Mouse (Mus musculus) CD4-positive, CD25-positive, alpha-beta regulatory T cell, adult 4 months (primary cell): ENCODE data around the gene Uchl1. TPM values are rescaled to one million over a fixed set of nuclear protein-coding genes. Genes with fewer than 3 reads are reported as not detected.

ENCODE experiments used
- ATAC-seq: one replicate; pipeline ENCODE4 v1.8.0; 2017
- polyA plus RNA-seq, 2 experiments: library from polyadenylated mRNA; unstranded; fragments of 100-300 nt; shearing (Covaris generic); gene quantifications; one replicate each; pipeline ENCODE4 v1.2.1; 2017

Gene Uchl1
- polyA plus RNA-seq, result not detected

DNA sequence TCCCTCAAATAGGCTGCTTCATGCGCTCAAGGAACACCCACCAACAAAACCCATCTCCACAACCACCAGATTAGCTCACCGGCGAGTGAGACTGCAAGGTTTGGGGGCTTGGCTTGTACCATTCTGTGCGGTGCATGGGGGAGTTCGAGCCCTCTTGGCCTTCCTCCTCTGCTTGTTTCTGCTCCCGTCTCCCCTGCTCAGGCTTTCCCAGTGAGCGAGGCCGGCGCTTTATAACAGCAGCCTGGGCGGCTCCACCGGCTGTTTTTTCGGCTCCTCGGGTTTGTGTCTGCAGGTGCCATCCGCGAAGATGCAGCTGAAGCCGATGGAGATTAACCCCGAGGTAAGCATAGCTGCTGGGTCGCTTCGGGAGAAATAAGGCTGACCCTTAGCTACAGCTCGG is at the start of gene Uchl1:
TSS of gene Uchl1 (plus strand) at position 109 of the 400 bp plus-strand sequence.
- no peak for ATAC-seq

DNA sequence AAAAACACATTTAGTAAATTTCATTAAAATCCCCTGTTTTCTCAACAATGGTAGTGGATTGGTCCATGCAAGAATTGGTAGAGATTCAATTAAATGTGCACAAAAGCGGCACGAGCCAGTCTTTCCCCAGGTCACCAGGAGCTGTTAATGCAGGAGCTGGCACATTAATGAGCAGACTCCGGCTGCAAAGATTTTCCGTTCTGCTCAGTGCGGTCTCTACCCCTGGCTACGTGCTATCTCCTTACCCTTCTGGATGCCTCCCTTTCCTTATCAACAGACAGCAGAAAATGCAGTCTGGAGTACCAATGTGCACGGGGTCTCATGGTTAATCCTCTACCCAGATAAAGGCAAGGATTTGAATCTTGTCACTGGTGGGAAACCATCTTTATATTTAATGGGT is 48.1 kb upstream of the Uchl1 start:
- no peak for ATAC-seq

DNA sequence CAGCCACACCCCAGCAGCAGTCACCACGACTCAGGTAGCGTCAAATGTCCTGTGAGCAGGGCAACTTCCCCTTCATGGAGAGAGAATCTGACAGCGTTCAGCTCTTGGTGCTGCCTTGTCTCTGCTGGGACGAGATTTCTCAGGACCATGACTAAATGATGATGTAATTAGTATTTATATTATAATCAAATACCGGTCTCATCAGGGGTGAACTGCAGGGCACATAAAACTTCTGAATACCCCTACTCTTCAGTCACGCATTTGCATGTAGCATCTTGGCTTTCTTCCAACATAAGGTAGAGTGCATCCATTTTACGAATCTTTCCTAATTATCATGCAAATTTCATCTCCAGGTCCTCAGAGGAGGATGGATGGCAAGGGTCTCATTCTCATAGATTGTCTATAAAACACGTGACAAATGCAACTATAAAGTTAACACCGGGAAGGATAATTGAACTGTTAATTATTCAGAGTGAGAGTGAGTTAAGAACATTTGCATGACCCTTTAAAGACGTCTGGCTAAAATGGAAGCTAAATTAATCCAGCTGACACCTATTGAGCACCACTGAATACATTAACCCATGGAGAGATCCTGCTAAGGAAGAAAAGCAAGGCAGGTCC is 40.3 kb upstream of the Uchl1 start:
- no peak for ATAC-seq

DNA sequence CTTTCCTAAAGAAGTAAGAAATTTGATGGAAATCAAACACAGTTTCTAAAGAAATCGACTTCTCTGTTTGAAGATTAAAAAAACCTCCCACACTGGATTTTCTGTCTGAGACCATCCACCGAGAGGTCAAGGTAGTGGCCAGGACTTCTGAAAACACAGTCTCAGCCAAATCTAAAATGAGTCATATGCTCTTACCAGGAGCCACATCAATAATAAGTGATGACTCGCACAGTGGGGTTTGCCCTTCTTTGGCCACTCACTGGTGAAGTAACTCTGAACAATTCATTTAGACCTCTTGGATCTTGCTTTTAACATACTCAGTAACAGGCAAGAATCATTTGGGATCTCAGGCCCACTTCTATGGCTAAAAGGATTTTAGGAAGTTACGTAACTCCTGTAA is 33.7 kb upstream of the Uchl1 start:
- ATAC-seq, result no peak

DNA sequence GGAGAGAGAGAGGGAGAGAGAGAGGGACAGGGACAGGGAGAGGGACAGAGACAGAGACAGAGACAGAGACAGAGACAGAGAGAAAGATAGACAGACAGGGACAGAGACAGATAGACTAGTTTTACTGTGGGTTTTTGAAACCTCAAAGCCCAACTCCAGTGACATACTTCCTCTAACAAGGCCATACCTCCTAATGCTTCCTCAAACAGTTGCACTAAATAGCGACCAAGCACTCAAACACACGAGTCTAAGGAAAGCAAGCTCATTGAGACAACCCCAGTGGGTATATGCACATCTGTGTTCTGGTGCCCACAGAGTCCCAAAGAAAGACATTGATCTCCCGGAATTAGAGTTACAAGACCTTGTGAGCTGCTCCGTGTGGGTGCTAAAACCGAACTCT is 32.6 kb upstream of the Uchl1 start:
- ATAC-seq, result no peak

DNA sequence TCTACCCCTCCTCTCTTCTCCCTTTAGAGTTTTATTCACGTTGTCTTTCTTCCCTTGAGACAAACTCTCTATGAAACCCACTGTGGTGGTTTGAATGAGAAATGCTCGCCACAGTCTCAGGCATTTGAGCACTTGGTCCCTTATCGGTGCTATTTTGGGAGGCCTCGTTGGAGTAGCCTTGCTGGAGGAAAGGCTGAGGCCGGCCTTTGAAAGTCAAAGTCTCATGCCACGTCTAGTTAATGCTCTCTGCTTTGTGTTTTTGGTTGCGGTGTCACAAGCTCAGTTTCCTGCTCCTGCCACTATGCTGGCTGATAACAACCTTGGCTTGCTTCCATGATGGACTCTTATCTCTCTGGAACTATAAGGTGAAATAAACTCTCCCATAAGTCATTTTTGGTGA is 28.4 kb upstream of the Uchl1 start:
- ATAC-seq, result no peak

DNA sequence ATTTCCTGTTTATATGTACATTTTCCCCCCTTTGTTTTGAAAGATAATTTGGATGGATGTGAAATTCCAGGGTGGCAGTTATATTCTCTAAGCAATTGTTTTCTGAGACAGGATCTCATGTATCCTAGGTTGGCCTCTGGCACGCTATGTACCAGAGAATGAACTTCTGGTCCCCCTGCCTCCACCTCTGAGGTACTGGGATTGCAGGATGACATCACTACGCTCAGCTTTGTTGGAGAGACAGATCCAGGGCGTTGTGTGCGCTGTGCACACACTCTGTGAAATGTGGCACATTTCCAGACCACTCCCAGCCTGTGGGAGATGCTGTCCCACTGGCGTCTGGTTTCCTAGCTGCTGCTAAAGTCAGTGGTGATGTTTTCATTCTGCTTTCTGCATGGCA is 21.7 kb upstream of the Uchl1 start:
- ATAC-seq, result no peak

DNA sequence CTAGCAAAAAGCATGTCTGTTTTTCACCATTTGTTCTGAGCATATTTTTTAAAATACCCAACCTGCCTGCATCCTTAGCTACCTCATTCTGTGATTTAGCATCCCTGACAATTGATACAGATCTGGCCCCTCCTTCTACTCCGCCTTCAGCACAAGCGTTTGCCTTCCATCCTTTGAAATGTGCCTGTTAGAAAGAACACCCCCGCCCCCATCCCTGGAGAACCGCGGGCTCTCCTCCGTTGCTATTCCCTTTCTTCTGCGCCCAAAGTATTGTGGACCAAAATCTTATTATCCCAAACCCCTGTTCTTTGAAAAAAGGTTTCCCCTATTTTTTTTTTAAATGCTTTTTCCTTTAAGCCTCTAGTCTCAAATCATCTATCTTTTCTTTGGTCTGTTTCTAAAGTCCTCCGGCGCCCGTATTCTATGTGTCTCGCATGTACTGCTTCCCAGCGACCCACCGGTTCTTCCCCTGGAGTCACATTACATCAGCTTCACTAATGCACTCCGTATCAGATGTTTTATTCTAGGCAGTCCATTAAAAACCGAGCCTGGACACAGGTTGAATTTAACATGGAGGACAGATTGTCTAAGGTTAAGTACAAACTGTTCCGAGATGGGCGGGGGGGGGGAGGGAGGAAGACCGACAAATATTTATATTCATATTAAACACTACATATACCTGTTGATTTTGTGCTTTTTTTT is 551 bp upstream of the Uchl1 start:
- ATAC-seq, result no peak

DNA sequence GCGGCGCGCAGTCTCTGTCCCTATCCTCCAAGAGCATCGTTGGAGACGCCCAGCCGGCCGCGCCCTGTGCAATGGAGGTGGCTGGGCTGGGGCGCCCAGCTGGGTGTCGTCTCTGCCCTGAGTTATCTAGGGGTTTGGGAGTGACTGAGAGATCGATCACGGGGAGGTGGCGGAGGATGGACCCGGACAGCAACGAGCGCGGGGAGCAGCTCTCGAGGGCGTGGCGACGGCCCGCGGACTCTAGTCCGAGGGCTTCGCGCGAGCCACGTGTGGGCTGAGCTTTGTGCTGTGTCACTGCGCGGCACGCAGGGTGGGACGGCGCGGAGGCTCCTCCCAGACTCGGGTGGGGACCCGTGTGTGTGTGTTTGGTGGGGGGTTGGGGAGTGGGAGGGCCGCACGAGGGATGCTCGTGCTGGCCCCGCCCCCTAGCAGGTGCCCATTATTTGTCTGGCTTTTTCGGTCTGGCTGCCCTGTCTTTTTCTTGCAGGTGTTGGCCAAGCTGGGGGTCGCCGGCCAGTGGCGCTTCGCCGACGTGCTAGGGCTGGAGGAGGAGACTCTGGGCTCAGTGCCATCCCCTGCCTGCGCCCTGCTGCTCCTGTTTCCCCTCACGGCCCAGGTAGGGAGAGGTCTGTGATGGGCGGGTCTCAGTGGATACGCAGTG is 696 bp downstream of the Uchl1 start:
- no peak for ATAC-seq

DNA sequence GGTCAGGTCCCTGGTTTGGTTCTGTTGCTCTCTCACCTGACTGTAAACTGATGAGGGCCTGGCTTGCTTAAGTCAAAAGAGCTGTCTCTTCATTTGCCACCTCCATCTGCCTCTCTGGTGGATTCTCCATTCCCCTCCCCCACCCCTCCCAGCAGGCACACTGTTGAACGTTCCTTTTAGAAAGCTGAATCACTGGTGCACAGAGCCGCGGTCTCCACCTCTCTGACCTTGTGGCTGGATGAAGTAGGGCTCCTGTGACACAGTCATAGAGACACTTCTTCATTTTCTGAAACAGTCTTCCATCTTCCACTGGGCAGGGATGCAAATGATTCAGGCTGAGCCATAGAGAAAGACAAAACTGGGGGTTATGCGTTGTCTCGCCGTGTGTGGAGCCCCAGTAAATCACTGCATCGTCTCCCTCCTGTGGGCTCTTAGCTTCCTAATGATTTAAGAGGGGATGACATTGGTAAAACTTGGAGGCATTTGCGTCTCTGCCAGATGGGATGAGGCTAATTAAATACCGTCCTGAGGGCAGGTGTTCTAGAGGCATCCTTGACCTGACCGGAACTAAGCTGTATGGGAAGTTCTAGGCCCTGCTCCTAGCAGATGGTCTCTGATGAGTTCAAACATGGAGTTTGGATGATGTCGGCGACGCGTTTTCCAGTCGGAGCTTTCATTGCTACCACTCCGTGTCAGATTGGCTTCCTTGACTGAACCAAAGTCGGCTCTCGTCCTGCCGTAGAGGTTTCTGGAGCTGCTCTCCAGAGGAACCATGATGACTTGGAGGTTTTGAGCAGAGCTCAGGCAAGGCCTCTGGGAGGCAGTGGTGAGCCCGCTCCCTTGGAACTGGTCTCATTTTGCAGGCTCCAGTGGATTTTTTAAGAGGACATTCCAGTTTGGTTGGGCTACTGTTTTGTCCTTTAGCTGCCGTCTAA is 1.8 kb downstream of the Uchl1 start:
- ATAC-seq, result no peak

DNA sequence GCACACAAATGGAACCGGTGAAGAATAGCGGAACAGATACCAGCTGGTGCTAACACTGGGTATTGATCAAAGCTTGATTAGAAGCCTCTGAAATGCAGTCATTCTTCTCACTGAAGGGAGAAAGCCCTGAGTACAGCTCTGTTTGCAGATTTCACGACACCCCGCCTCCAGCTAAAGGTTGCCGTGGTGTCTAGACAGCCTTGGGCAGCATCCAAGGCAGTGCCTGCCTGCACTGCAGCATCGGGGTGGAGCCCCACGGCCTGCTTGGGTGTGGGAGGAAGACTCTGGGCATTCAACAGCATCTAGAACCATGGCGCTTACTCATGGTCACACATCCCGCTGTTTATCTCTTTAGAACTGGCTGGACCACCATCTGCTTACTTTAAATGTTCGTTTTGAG is 3.3 kb downstream of the Uchl1 start:
- no peak for ATAC-seq

DNA sequence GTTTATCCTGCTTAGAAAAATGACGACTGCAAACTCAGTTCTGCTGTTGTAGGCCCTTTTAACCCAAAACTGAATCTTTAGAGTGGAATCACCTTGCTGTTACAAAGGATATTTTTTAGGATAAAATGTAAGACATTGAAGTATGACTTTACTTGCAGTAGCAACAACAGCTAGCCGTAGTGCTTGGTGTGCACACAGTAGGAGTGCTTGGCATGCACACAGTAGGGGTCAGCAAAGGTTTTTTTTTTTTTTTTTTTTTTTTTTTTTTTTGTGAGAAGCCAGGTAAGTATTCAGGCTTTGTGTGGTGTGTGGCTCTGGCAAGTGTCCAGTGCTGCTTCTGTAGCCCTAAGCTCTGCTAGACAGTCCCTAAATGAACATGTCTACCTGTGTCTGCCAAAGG is 10.0 kb downstream of the Uchl1 start:
- ATAC-seq, result no peak

DNA sequence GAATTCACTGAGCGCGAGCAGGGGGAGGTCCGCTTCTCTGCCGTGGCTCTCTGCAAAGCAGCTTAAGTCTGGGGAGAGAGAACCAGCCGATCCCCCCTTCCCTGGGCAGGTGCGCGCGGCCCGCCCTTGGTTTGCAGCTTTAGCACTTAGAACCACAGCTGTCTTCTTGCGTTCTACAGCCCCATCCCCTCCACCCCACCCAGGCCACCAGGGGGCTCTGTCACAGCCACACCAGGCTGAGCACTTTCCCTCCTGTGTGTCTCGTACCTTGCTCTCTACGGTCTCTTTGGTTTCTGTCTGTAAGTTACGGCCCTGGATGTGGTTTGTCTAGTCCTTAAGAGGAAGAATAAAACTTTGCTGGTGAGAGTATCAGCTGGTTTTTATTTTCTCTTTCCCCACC is 11.0 kb downstream of the Uchl1 start:
- ATAC-seq, result no peak

DNA sequence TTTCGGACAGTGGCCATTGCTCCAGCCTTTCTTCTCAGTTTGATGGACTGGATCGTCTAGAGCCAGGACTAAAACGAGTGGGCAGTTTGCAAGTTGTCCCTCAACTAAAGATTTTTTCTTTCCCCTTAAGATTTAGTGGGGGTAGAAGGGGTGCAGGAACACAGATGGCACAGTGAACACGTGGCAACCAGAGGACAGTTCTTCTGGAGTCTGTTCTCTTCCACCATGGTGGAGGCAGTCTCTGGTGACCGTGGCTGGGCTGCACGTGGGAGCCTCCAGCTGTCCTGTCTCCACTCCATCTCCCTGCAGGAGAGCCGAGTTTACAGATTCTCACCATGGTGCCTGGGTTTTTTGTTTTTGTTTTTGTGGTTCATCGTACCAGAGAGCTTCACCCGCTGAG is 11.8 kb downstream of the Uchl1 start:
- ATAC-seq, result no peak

DNA sequence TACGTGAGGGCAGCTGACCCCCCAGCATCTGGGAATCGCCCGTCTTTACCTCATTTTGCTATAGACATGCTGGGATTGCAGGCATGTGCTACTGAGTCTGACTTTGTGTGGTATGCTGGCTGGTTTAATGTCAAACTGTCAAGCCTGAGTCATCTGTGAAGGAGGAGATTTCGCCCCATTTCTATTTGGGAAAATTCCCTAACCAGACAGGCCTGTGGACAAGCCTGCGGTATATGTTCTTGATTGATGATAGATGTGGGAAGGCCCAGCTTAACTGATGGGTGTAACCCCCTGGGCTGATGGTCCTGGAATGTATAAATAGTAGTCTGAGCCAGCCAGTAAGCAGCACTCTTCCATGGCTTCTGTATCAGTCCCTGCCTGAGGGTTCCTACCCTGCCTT is 12.4 kb downstream of the Uchl1 start:
- no peak for ATAC-seq

DNA sequence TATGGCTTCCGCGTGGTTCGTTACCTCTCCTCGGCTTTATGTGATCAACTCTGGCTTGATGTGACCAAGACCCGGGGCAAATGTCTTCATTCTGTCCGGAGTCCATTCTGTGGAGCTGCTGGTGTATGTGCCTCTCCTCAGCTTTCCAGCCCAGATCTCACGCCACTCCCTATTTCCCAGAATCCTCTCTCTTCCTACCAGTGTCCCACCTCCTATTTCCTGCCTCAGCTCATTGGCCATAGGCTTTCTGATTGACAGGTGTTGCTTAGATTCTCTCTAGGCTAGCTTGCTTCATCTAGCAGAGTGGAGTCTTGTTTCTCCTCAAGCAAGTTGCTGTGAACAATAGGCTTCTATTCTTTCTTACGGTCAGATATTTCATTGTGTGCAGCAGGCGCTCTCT is 13.9 kb downstream of the Uchl1 start:
- no peak for ATAC-seq

DNA sequence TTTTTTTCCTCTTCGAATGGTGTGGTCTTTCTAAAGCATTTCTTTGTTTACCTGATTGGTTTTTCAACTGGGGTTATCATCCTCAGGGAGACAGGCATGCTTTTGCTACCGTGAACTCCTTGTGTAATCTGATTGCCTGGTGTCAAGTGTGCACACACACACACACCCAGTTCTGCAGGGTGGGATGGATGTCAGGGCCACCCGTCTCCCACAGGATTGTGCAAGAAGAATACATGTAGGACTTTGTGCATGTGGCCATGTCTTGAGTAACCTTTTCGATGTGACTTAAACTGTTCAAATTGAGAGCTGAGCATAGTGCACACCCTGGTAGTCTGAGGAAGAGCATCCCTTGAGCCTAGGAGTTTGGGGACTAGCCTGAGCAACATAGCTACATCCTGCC is 17.3 kb downstream of the Uchl1 start:
- ATAC-seq, result no peak

DNA sequence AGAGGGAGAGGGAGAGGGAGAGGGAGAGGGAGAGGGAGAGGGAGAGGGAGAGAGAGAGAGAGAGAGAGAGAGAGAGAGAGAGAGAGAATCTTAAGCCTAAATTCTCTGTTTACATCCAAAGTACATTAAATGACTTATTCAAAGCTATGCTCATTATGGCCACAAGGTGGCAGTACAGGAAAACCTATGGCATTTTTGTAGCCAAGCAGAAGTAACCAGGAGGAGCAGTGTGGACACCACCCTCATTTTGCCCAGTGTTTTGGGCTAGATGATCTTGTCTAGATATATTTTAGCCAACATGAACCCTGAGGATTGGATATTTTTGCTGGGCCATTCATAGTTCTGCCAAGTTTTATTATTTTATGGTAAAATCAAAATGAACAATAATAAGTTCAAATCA is 21.2 kb downstream of the Uchl1 start:
- ATAC-seq, result no peak

DNA sequence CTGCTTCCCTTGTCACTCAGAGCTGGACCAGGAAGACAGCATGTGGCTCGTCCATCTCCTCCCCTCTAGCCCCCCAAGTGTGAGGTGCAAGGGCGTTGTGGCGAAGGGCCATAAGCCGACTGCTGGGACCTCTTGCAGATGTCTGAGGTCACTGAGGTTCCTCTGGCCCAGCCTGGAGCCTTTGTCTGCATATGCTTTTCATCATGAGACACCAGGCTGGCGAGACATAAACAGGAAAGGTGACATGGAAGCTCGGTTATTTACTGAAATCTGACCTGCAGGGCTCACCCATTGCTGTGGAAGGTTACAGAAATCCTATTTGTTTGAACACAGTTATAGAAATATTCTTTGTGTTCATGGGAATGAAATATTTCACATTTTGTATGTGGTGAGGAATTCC is 24.0 kb downstream of the Uchl1 start:
- ATAC-seq, result no peak

DNA sequence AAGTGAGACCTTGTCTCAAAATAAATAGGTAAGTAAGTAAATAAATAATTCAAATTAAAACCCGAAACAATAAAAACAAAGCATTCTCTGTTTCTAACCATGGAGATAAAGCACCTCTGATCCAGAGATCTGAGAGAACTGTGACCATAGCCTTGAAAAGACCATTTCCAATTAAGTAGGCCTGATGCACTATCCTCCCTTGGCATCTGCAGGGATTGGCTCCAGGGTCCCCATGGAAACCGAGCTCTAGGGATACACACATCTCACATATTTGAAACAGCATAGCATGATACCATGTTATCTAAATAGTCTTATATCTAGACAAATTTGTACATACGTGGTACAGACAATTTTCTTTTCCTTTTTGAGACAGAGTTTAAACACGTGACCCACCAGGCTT is 26.1 kb downstream of the Uchl1 start:
- no peak for ATAC-seq

DNA sequence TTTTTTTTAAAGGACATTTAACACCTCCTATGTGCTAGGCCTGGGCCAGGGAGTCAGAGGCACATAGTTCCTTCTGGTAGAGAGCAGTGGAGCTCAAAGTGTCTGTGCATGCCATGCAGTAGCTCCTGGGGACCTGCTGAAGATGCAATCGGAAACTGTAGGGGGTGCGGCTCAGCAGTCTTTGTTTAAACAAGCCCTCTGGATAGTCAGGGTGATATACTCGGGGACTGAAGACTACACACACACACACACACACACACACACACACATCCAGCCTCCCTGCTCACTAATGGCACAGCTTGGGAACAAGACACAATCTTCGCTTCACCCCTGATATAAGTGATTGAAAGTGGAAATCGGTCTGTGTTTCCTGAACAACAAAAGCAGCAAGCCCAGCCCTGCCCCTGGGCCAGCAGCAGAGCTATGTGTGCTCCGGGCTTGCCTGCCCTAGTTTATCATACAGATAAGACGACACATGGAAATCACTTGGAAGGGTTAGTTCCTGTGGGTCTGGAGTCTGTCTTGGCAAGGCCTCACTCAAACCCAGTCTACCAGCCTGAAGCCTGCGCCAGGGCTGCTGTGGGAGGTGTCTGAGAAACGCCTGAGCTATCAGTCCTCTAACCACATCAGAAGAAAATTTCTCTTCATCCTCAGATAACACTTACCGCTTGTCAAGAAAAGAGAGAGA is 27.6 kb downstream of the Uchl1 start:
- ATAC-seq, result no peak

DNA sequence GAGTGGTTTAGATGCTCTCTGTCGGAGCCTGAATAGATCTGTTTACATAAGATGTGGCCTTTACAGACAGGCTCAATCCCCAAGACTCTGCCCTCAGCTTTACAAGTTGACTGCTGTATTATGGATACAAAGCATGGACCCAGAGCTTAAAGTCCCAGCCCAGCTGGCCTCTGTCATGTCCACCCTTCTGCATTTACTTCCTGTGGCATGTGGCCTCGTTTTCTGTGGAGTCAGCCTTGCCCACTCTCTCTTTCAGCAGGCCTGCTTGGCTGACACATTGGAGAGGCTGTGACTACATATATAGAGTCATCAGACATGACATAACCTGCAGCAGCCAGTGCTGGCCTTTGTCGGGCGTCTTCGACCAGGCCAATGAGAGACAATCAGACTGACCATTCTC is 32.0 kb downstream of the Uchl1 start:
- no peak for ATAC-seq
